Mouse (Mus musculus): Measurements from ENCODE around the gene Lsamp. TPM values are rescaled to one million over a fixed set of nuclear protein-coding genes. Genes with fewer than 3 reads are reported as not detected.

Gene Lsamp
- polyA plus RNA-seq, 1 experiment from 2014 or later: not detected

DNA sequence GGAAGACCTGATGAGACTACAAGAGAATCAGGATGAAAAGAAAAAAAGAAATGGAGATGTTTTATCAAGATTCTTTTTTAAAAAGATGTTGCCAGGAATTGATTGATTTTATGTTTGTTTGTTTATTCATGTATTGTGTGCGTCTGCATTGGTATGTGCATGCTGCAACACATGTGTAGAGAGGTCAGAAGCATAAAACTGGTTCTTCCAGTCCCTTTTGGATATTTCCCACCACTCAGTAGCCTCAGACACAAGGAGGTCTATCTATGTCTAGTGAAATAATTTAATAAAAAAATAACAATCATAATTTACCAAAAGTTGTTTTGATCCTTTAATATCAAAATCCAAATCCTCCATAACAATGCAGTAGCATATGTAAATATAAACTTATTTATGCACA, 1400.1 kb downstream of the Lsamp start:
- Histone ChIP-seq H3K79me2 (ENCODE audit: inconsistent target) (no peaks in the 10 kb centered on the region), H3K27ac (no peak overlapping the region), H3K4me3 (ENCODE audit: inconsistent target) (no peak overlapping the region), H3K36me3 (ENCODE audit: inconsistent target) (no peaks in the 10 kb centered on the region)
- WGBS (ENCODE audit: missing documents): 71% methylated on average over 1 of the region's 1 CpGs

GRCm38 (mm10) chr16:41408850-41409249, 1424.7 kb downstream of the Lsamp start:
- no peak overlapping the region for H3K27ac ChIP-seq
- no peaks in the 10 kb centered on the region for H3K36me3 ChIP-seq (ENCODE audit: inconsistent target)
- no peaks in the 10 kb centered on the region for H3K79me2 ChIP-seq (ENCODE audit: inconsistent target)
- WGBS (ENCODE audit: missing documents): 63% methylated on average over 7 of the region's 7 CpGs
- H3K4me3 ChIP-seq (ENCODE audit: inconsistent target): no peak overlapping the region

DNA sequence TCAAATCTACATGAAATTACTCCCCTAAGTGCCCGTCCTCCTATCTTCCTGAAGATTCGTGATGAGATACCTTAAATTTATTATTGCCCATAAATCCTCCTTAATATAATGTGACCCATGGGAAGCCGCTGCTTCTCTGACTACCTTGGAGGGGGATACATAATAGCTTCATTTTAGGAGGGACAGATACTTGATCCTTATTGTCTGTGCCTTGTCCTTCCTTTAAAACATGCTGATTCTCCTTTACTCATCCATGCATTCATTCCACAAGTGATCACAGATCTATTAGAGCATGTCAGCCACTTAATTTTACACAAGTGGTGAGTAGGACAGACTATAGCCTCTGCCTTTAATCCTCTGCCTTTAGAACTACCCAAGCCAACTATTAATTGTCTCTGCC, 1426.5 kb downstream of the Lsamp start:
- Histone ChIP-seq H3K4me3 (ENCODE audit: inconsistent target) (no peak overlapping the region), H3K27ac (no peak overlapping the region)
- 89% methylated on average over 3 of the region's 3 CpGs for WGBS (ENCODE audit: missing documents)

DNA sequence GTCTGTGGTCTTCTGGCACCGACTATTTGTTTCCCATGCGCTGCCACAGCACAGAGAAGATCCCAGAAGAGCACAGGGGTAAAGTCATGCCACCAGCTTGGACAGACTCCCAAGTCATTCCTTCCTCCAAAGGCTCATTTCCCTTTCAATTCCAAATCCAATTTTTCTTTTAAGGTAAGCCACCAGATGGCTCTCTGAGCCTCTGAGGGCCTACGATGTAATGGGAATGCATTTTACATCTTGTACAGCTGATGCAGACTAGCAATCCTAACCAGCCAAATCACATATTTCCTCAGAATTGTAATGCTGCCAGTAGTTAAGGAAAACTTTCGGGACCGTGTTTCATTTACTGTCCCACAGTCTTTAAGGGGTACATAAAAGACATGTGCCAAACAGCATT, 1433.2 kb downstream of the Lsamp start:
- Histone ChIP-seq H3K79me2 (ENCODE audit: inconsistent target) (no peaks in the 10 kb centered on the region), H3K36me3 (ENCODE audit: inconsistent target) (no peaks in the 10 kb centered on the region), H3K4me3 (ENCODE audit: inconsistent target) (no peak overlapping the region), H3K27ac (no peak overlapping the region)
- WGBS (ENCODE audit: missing documents): 87% methylated on average over 4 of the region's 5 CpGs

More for the DNA sequence above, 1426.5 kb downstream of the Lsamp start:
- Histone ChIP-seq H3K36me3 (ENCODE audit: inconsistent target) (no peaks in the 10 kb centered on the region), H3K79me2 (ENCODE audit: inconsistent target) (no peaks in the 10 kb centered on the region)

GRCm38 (mm10) chr16:41467391-41467790, 1483.2 kb downstream of the Lsamp start:
- Histone ChIP-seq H3K27ac (no peak overlapping the region), H3K36me3 (ENCODE audit: inconsistent target) (no peaks in the 10 kb centered on the region), H3K79me2 (ENCODE audit: inconsistent target) (no peaks in the 10 kb centered on the region), H3K4me3 (ENCODE audit: inconsistent target) (no peak overlapping the region)
- 62% methylated on average over 2 of the region's 2 CpGs for WGBS (ENCODE audit: missing documents)

- 90% methylated on average over 5 of the region's 5 CpGs for WGBS (ENCODE audit: missing documents)
- H3K79me2 ChIP-seq (ENCODE audit: inconsistent target): no peaks in the 10 kb centered on the region
- no peak overlapping the region for H3K27ac ChIP-seq
- no peak overlapping the region for H3K4me3 ChIP-seq (ENCODE audit: inconsistent target)
- H3K36me3 ChIP-seq (ENCODE audit: inconsistent target): no peaks in the 10 kb centered on the region
These were observed 1494.5 kb downstream of the Lsamp start for GRCm38 (mm10) chr16:41478694-41479093.

DNA sequence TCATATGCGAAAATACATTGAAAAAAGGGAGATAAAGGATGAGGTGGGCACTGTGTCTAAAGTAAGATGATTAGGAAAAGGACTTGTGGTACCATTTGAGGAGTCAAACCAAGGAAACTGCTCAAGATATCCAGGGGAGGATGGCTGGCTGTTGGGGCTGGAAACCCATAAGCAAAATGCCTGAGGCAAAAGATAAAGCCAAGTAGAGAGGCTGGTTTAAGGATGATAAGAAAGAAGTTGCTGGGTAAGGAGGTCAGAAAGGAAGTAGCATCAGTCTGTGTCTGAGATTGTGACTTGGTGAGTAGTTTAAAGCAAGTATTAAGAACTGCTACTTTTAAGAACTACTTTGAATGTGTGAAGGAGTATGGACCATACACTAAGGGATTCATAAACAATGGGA, 1497.7 kb downstream of the Lsamp start:
- no peak overlapping the region for H3K4me3 ChIP-seq (ENCODE audit: inconsistent target)
- no peaks in the 10 kb centered on the region for H3K79me2 ChIP-seq (ENCODE audit: inconsistent target)
- 67% methylated on average over 1 of the region's 1 CpGs for WGBS (ENCODE audit: missing documents)
- no peaks in the 10 kb centered on the region for H3K36me3 ChIP-seq (ENCODE audit: inconsistent target)
- no peak overlapping the region for H3K27ac ChIP-seq

- H3K79me2 ChIP-seq (ENCODE audit: inconsistent target): no peaks in the 10 kb centered on the region
- H3K27ac ChIP-seq: no peak overlapping the region
- 75% methylated on average over 6 of the region's 6 CpGs for WGBS (ENCODE audit: missing documents)
- H3K36me3 ChIP-seq (ENCODE audit: inconsistent target): no peaks in the 10 kb centered on the region
- H3K4me3 ChIP-seq (ENCODE audit: inconsistent target): no peak overlapping the region
These were observed 1526.9 kb downstream of the Lsamp start for GRCm38 (mm10) chr16:41510915-41511552.

- H3K79me2 ChIP-seq (ENCODE audit: inconsistent target): no peaks in the 10 kb centered on the region
- H3K27ac ChIP-seq: no peak overlapping the region
- H3K36me3 ChIP-seq (ENCODE audit: inconsistent target): no peaks in the 10 kb centered on the region
- no peak overlapping the region for H3K4me3 ChIP-seq (ENCODE audit: inconsistent target)
- WGBS (ENCODE audit: missing documents): 78% methylated on average over 4 of the region's 4 CpGs
These were observed 1537.4 kb downstream of the Lsamp start for GRCm38 (mm10) chr16:41521566-41521965.

- Histone ChIP-seq H3K36me3 (ENCODE audit: inconsistent target) (no peaks in the 10 kb centered on the region), H3K79me2 (ENCODE audit: inconsistent target) (no peaks in the 10 kb centered on the region), H3K4me3 (ENCODE audit: inconsistent target) (no peak overlapping the region), H3K27ac (no peak overlapping the region)
- 75% methylated on average over 10 of the region's 10 CpGs for WGBS (ENCODE audit: missing documents)
These were observed 1540.1 kb downstream of the Lsamp start for GRCm38 (mm10) chr16:41524266-41524665.

- H3K4me3 ChIP-seq (ENCODE audit: inconsistent target): no peak overlapping the region
- H3K36me3 ChIP-seq (ENCODE audit: inconsistent target): no peaks in the 10 kb centered on the region
- H3K79me2 ChIP-seq (ENCODE audit: inconsistent target): no peaks in the 10 kb centered on the region
- WGBS (ENCODE audit: missing documents): 7% methylated on average over 38 of the region's 38 CpGs
- H3K27ac ChIP-seq: no peak overlapping the region
These were observed 1548.7 kb downstream of the Lsamp start for GRCm38 (mm10) chr16:41532661-41533551.

GRCm38 (mm10) chr16:41533686-41534085, 1549.5 kb downstream of the Lsamp start:
- H3K4me3 ChIP-seq (ENCODE audit: inconsistent target): no peak overlapping the region
- 33% methylated on average over 6 of the region's 6 CpGs for WGBS (ENCODE audit: missing documents)

GRCm38 (mm10) chr16:41535806-41536205, 1551.6 kb downstream of the Lsamp start:
- 67% methylated on average over 1 of the region's 1 CpGs for WGBS (ENCODE audit: missing documents)
- Histone ChIP-seq H3K4me3 (ENCODE audit: inconsistent target) (no peak overlapping the region), H3K27ac (no peak overlapping the region), H3K79me2 (ENCODE audit: inconsistent target) (no peaks in the 10 kb centered on the region), H3K36me3 (ENCODE audit: inconsistent target) (no peaks in the 10 kb centered on the region)

More at GRCm38 (mm10) chr16:41533686-41534085, 1549.5 kb downstream of the Lsamp start:
- no peaks in the 10 kb centered on the region for H3K79me2 ChIP-seq (ENCODE audit: inconsistent target)
- no peak overlapping the region for H3K27ac ChIP-seq
- H3K36me3 ChIP-seq (ENCODE audit: inconsistent target): no peaks in the 10 kb centered on the region

- no peaks in the 10 kb centered on the region for H3K79me2 ChIP-seq (ENCODE audit: inconsistent target)
- 47% methylated on average over 2 of the region's 2 CpGs for WGBS (ENCODE audit: missing documents)
- no peak overlapping the region for H3K27ac ChIP-seq
- H3K4me3 ChIP-seq (ENCODE audit: inconsistent target): no peak overlapping the region
- no peaks in the 10 kb centered on the region for H3K36me3 ChIP-seq (ENCODE audit: inconsistent target)
These were observed 1558.5 kb downstream of the Lsamp start for GRCm38 (mm10) chr16:41542641-41543040.

GRCm38 (mm10) chr16:41551164-41551563, 1567.0 kb downstream of the Lsamp start:
- Histone ChIP-seq H3K79me2 (ENCODE audit: inconsistent target) (no peaks in the 10 kb centered on the region), H3K36me3 (ENCODE audit: inconsistent target) (no peaks in the 10 kb centered on the region), H3K27ac (no peak overlapping the region), H3K4me3 (ENCODE audit: inconsistent target) (no peak overlapping the region)
- 79% methylated on average over 3 of the region's 3 CpGs for WGBS (ENCODE audit: missing documents)

Measured in macrophage (primary cell).